Mouse (Mus musculus) embryonic facial prominence, embryonic 11.5 days (tissue): Measurements from ENCODE around the gene Asap3. TPM values are rescaled to one million over a fixed set of nuclear protein-coding genes. Genes with fewer than 3 reads are reported as not detected.

Experiments
- ATAC-seq: fragments of 200-750 bp; cut with Nextera tagmentation; replicated peaks from 2 replicates; pipeline ENCODE4 v1.8.0; 2017; ENCODE audit warnings: low read depth; ENCODE audit not compliant: insufficient number of reproducible peaks, low FRiP score, low TSS enrichment
- DNase-seq: peaks from one replicate; pipeline ENCODE4 v3.0.0-alpha.2; 2015; ENCODE audit warnings: low spot score
- H3K27ac ChIP-seq: fragments of 300-500 bp; sonication (generic); replicated peaks from 2 replicates; pipeline ENCODE4 v1.5.1; 2014; ENCODE audit warnings: mild to moderate bottlenecking, low read depth, low read length, control low read depth
- H3K27me3 ChIP-seq: fragments of 300-500 bp; sonication (generic); 2 replicates; pipeline ENCODE4 v1.6.1; 2014; ENCODE audit warnings: mild to moderate bottlenecking, low read length, moderate library complexity, mixed read lengths; ENCODE audit not compliant: control insufficient read depth, insufficient read depth
- H3K36me3 ChIP-seq: fragments of 300-500 bp; sonication (generic); replicated peaks from 2 replicates; pipeline ENCODE4 v1.6.1; 2014; ENCODE audit warnings: low read depth, mild to moderate bottlenecking, low read length, moderate library complexity, mixed read lengths; ENCODE audit not compliant: control insufficient read depth, insufficient read depth
- H3K4me1 ChIP-seq: fragments of 300-500 bp; sonication (generic); 2 replicates; pipeline ENCODE4 v1.6.1; 2014; ENCODE audit warnings: low read length, mixed read lengths; ENCODE audit not compliant: control insufficient read depth, insufficient read depth
- H3K4me2 ChIP-seq: fragments of 300-500 bp; sonication (generic); 2 replicates; pipeline ENCODE4 v1.6.1; 2014; ENCODE audit warnings: low read depth, mild to moderate bottlenecking, control low read depth, low read length, moderate library complexity
- H3K4me3 ChIP-seq: fragments of 300-500 bp; sonication (generic); 2 replicates; pipeline ENCODE4 v1.5.1; 2014; ENCODE audit warnings: low read depth, low read length, control low read depth
- H3K9ac ChIP-seq: fragments of 300-500 bp; sonication (generic); replicated peaks from 2 replicates; pipeline ENCODE4 v1.6.1; 2014; ENCODE audit warnings: mild to moderate bottlenecking, control low read depth, low read length
- H3K9me3 ChIP-seq: fragments of 300-500 bp; sonication (generic); replicated peaks from 2 replicates; pipeline ENCODE4 v1.6.1; 2016; ENCODE audit warnings: mild to moderate bottlenecking, low read length, inconsistent platforms, mixed read lengths; ENCODE audit not compliant: control insufficient read depth
- WGBS: fragments of 180-500 bp; shearing (Covaris S2); extraction: QIAGEN DNeasy Blood & Tissue Kit; methylation state at CpG from one replicate; pipeline ENCODE4 v1.1.7; 2014; 5-methylcytosine and 5-hydroxymethylcytosine counted together
- polyA plus RNA-seq: library from polyadenylated mRNA; unstranded; fragments of >200 nt; fragmentation: Nextera tagmentation; extraction: Ambion mirVana; gene quantifications from 2 replicates; pipeline ENCODE4 v1.2.1, GENCODE M21; 2014

Asap3 gene
- polyA plus RNA-seq, 1 experiment from 2014 or later = 2.9 TPM

DNA sequence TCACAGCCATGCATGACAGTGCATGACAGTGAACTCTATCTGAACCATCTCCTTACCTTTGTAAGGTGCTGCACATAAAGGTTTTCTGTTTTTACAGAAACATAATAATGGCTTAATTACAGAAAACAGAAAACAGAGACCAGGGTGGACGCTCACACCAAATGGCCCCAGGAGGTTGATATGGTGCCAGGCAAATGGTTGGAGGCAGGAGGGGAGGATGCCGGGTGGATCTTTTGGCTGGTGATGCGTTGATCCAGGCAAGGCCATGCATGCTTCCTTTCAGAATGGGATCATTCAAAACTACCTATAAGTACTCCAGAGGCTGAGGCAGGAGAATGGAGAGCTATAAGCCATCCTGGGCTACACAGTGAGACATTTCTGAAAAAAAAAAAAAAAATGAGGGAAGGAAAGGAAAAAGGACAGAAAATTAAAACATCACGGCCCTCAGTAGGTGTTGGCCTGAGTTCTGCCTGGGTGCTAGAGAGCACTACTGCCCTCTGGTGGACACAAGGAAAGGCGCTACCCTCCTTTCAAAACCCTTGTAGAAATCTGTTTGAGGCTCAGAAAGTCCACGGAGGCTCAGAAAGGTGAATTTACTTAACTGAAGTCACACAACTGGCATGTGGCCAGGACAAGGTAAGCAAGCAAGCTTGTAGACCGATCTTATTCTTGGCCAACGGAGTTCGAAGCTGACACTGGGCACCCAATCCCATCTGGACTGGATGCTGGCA is 6.4 kb upstream of the Asap3 start:
- 30% methylated on average over 9 of the region's 9 CpGs for WGBS
- no peak overlapping the region for H3K9ac ChIP-seq

DNA sequence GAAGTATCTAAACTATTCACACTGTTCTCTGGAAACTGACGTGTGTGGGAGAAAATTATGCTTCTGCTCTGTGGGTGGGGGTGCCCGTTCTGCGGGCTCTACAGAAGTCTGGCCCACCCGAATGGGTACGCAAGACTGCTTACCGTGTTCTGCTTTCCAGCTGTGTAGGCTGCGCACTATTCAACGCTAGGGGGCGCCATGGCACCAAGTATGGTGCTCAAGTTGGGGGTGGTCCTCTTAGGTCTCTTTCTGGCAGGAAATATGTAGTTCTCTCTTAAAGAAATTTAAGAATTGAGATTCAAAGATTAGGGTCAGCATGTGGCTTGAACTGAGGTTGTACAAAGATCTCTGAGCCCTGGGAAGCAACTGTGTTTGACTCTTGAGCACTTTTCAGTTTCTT is 3.7 kb upstream of the Asap3 start:
- Histone ChIP-seq H3K27ac (no peak overlapping the region), H3K4me3 (no peak overlapping the region), H3K36me3 (no peaks in the 10 kb centered on the region), H3K9me3 (no peaks in the 10 kb centered on the region), H3K27me3 (no peaks in the 10 kb centered on the region), H3K9ac (no peak overlapping the region), H3K4me1 (0 out of 2 replicates have a peak, but pooled peaks cover 2% of the 10 kb centered on the region), H3K4me2 (no peak overlapping the region)
- ATAC-seq = no peak
- DNase-seq = peak; percentile 93
- WGBS = 7% methylated on average over 9 of the region's 9 CpGs

More for the DNA sequence above, 6.4 kb upstream of the Asap3 start:
- Histone ChIP-seq H3K4me1 (no peaks in the 10 kb centered on the region; the same call in 1 of the 2 replicates), H3K4me3 (no peak overlapping the region), H3K27ac (no peak overlapping the region), H3K36me3 (no peaks in the 10 kb centered on the region), H3K27me3 (no peaks in the 10 kb centered on the region), H3K4me2 (no peak overlapping the region), H3K9me3 (no peaks in the 10 kb centered on the region)
- ATAC-seq = no peak
- DNase-seq = peak; percentile 77

DNA sequence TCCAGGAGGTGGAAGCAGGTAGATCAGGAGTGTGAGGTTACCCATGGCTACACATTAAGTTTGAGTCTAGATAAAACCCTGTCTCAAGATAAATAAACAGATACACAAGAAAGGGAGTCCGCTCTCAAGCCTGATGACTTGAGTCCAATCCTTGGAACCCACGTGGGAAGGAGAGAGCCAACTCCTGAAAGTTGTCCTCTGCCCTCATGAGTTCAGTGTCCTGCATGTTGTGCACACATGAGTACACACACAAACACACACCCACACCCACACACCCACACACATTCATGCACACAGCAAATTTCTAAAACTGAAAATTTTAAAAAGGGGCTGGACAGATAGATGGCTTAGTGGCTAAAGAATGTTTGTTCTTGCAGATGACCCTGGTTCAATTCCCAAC is 1.4 kb upstream of the Asap3 start:
- DNase-seq (no peak), ATAC-seq (no peak)
- H3K4me2 ChIP-seq = no peak overlapping the region
- H3K4me1 ChIP-seq = 0 out of 2 replicates have a peak, but pooled peaks cover 2% of the 10 kb centered on the region
- H3K27me3 ChIP-seq = no peaks in the 10 kb centered on the region
- H3K9me3 ChIP-seq = no peaks in the 10 kb centered on the region
- H3K36me3 ChIP-seq = no peaks in the 10 kb centered on the region
- no peak overlapping the region for H3K4me3 ChIP-seq
- H3K9ac ChIP-seq = no peak overlapping the region
- H3K27ac ChIP-seq = no peak overlapping the region
- 77% methylated on average over 2 of the region's 2 CpGs for WGBS

DNA sequence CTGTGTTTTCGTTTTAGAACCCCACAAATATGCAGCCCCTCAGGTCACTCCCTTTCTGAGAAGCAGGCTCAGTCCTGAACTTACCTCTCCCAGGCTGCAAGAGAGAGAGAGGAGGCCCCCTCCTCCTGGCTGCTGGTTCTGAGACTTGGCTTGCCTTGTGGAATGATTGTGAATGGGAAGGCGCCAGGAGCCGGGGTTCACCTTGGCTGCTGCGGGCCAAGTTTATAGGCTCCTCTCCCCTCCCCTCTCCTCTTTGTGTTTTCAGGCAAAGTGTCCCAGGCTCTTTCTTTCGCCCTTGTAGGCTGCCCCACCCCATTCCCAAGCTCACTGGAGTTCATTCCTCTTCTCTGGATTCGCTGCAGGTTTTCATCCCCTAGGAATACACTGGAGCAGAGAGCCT is 778 bp downstream of the Asap3 start:
- Histone ChIP-seq H3K4me2 (peak overlapping the region; percentile 95), H3K4me3 (peak overlapping the region; percentile 60), H3K27me3 (no peaks in the 10 kb centered on the region), H3K9ac (peak overlapping the region; percentile 70), H3K4me1 (0 out of 2 replicates have a peak, but pooled peaks cover 2% of the 10 kb centered on the region), H3K36me3 (no peaks in the 10 kb centered on the region), H3K9me3 (no peaks in the 10 kb centered on the region), H3K27ac (no peak overlapping the region)
- ATAC-seq (no peak), DNase-seq (no peak)
- 4% methylated on average over 6 of the region's 6 CpGs for WGBS

DNA sequence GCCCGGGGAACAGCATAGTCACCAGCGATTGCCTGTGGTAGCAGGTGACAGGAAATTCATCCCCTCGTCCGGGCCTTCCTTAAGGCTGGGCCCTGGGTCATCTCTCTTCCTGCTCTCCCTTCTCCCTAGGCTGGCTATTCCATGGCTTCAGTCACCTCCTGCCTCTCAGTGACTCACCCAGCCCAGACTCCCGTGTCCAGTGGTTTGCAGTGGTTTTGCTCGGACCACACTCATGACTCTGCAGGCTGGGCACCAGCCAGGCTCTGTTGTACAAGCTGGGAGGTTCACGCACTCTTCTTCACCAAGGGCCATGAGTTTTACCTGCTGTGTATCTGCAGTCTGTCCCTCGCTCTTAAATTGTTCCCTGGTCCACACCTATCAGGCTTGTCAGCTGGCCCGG is 4.8 kb downstream of the Asap3 start:
- DNase-seq = no peak
- Histone ChIP-seq H3K9me3 (no peaks in the 10 kb centered on the region), H3K27ac (no peak overlapping the region), H3K4me1 (0 out of 2 replicates have a peak, but pooled peaks cover 2% of the 10 kb centered on the region), H3K4me2 (no peak overlapping the region), H3K4me3 (no peak overlapping the region), H3K36me3 (no peaks in the 10 kb centered on the region), H3K9ac (no peak overlapping the region), H3K27me3 (no peaks in the 10 kb centered on the region)
- WGBS = 80% methylated on average over 9 of the region's 9 CpGs
- ATAC-seq = no peak

DNA sequence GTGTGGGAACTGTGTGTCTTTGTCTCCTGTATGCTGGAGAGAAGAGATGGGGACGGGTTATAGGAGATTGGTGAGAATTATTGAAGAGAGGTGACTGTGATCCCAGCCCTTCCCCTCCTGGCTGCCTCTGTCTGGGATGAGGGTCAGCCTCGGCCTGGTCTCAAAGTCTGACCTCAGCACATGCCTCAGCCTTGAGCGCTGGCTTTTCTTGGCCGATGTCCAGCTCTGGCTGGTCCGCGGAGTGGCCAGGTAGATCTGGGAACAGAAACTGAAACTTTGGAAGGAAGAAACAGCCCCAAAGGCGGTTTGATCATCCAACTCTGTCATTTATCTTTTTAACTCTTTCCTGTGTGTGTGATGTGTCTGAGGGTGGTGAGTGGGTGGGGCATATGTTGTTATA is 7.5 kb downstream of the Asap3 start:
- Histone ChIP-seq H3K4me2 (no peak overlapping the region), H3K4me1 (peaks cover 5% of the 10 kb centered on the region), H3K9ac (no peak overlapping the region), H3K4me3 (no peak overlapping the region), H3K9me3 (no peaks in the 10 kb centered on the region), H3K27ac (no peak overlapping the region), H3K27me3 (no peaks in the 10 kb centered on the region), H3K36me3 (no peaks in the 10 kb centered on the region)
- WGBS = 79% methylated on average over 7 of the region's 7 CpGs
- ATAC-seq (no peak), DNase-seq (no peak)

DNA sequence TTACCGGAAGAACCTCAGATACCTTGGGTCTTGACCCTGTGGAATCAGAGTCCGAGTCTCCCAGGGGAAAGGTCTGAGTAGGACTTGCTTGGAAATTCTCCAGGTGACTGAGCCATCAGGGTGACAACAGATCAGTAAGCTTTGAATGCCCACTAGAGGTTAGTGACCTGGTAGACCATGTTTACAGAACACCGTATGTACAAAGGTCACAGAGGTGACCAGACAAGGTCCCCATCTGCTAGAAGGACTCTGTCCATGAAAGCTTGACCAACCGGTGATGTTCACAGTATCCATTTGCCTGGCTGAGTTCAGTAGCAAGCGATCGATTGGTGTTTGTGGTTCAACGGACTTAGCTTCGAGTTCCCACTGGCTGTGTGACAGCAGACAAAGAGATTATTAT is 8.7 kb downstream of the Asap3 start:
- Histone ChIP-seq H3K36me3 (no peaks in the 10 kb centered on the region), H3K4me1 (peaks cover 13% of the 10 kb centered on the region), H3K4me2 (no peak overlapping the region), H3K4me3 (no peak overlapping the region), H3K27ac (no peak overlapping the region), H3K27me3 (no peaks in the 10 kb centered on the region), H3K9me3 (no peaks in the 10 kb centered on the region), H3K9ac (no peak overlapping the region)
- 83% methylated on average over 8 of the region's 8 CpGs for whole genome bisulfite sequencing
- ATAC-seq (no peak), DNase-seq (no peak)

DNA sequence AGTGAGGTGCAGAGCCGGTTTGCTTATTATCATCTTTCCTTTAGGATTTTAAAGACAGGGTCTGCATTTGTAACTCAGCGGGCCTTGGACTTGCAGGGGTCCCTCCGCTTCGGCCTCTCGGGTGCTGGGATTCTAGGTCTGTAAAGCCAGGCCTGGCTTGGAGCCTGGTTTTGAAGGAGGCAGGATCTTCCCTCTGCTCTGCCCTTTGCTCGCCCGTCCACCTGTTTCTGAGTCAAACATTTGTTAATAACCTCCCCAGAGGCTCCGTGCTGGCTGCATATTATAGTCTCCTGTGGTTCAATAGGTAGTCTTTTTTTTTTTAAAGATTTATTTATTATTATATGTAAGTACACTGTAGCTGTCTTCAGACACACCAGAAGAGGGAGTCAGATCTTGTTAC is 9.4 kb downstream of the Asap3 start:
- Histone ChIP-seq H3K4me3 (no peak overlapping the region), H3K27ac (no peak overlapping the region), H3K9ac (no peak overlapping the region), H3K36me3 (no peaks in the 10 kb centered on the region), H3K9me3 (no peaks in the 10 kb centered on the region), H3K4me2 (no peak overlapping the region), H3K4me1 (peaks cover 13% of the 10 kb centered on the region), H3K27me3 (no peaks in the 10 kb centered on the region)
- no peak for ATAC-seq
- 80% methylated on average over 8 of the region's 8 CpGs for WGBS
- DNase-seq = no peak
